Comparison of ENCODE assay signal across 30 mouse cellular contexts in the genomic region with DNA sequence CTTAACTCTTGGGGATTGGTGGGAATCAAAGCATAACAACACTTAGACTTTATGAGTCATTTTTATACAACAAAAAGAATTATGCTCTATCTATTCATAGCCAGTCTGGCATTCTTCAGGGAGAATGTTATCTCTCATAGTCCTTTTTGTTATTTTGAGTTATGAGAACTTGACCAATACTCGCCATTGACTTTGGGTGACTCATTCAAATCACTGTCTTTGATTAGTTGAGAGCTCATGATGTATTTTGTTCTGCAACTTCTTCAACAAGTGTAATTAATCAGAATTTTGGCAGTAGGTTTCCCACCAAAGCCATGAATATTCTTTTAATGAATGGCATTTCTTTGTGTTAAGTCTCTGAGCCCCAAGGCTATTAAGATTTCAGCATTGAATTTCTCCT.
"Had no signal": no experiment of that assay in that cellular context is flagged by ENCODE, and none has a peak within 500 bp of the region (broad histone marks: within the 10 kb centered on the region; RNA-seq: fewer than 3 reads in every experiment).

No protein-coding gene starts in this region.

- H3K4me3 ChIP-seq: heart, embryonic 10.5 days; heart, embryonic 12.5 days; heart, embryonic 13.5 days; heart, embryonic 15.5 days; hindbrain, embryonic 10.5 days; hindbrain, embryonic 12.5 days; hindbrain, embryonic 13.5 days; hindbrain, embryonic 15.5 days; intestine, embryonic 15.5 days; kidney, embryonic 15.5 days; layer of hippocampus, adult 2 months; left cerebral cortex, adult 2 months had no signal

- DNase-seq: heart, postnatal 10 days; heart, postnatal 14 days; heart, postnatal 36 days; heart, postnatal 4 days; kidney, adult 11 months; kidney, adult 18-20 months; kidney, adult 8-10 months; kidney, adult 9 months; kidney, postnatal 10 days; kidney, postnatal 14 days; kidney, postnatal 25 days; kidney, postnatal 36 days; kidney, postnatal 4 days; layer of hippocampus, adult 9-11 months; layer of hippocampus, postnatal 36 days had no signal

- H3K4me1 ChIP-seq: heart, embryonic 10.5 days; heart, embryonic 12.5 days; heart, embryonic 13.5 days; heart, embryonic 15.5 days; hindbrain, embryonic 10.5 days; hindbrain, embryonic 12.5 days; hindbrain, embryonic 13.5 days; hindbrain, embryonic 15.5 days; intestine, embryonic 15.5 days; kidney, embryonic 15.5 days had no signal

- H3K36me3 ChIP-seq: heart, embryonic 10.5 days; heart, embryonic 12.5 days; heart, embryonic 13.5 days; heart, embryonic 15.5 days; hindbrain, embryonic 10.5 days; hindbrain, embryonic 12.5 days; hindbrain, embryonic 13.5 days; hindbrain, embryonic 15.5 days; intestine, embryonic 15.5 days; kidney, embryonic 15.5 days had no signal

- H3K27me3 ChIP-seq: heart, embryonic 12.5 days; heart, embryonic 13.5 days; heart, embryonic 15.5 days; hindbrain, embryonic 12.5 days; hindbrain, embryonic 13.5 days; hindbrain, embryonic 15.5 days; intestine, embryonic 15.5 days; kidney, embryonic 15.5 days had no signal

- H3K27ac ChIP-seq: heart, embryonic 10.5 days; heart, embryonic 13.5 days; heart, embryonic 15.5 days; hindbrain, embryonic 10.5 days; hindbrain, embryonic 12.5 days; hindbrain, embryonic 13.5 days; hindbrain, embryonic 14.5 days; hindbrain, embryonic 15.5 days; hindbrain, postnatal 0 days; intestine, embryonic 15.5 days; kidney, embryonic 15.5 days; kidney, postnatal 0 days; layer of hippocampus, adult 2 months; left cerebral cortex, adult 2 months had no signal
